Mouse (Mus musculus): ENCODE results near the gene Trim10. TPM values are rescaled to one million over a fixed set of nuclear protein-coding genes. Genes with fewer than 3 reads are reported as not detected.

The Trim10 gene
- total and polyA plus RNA-seq, 2 experiments from 2014 or later: 0.22 TPM; not detected in 1

DNA sequence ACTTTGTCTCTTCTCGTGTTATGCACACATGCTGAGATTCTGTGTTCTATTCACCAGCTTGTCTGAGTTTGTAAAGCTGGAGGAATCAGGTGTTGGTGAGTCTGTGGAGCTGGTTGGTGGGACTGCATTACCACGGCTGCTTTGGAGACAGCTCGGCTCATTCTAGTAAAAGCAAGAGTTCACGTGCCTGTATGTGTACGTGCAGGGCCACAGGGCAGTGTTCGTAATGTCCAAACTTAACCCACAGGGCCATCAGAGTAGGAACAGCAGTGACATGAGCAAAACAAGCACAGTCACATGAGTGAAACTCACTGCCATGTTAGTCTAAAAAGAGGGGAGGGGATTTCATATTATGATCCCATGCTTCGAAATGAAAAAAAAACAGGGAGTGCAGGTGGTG lies 25.7 kb upstream of the Trim10 start:
- 79% methylated on average over 7 of the region's 7 CpGs for WGBS
- Histone ChIP-seq H3K27ac (ENCODE audit: low read depth, low read length) (no peak overlapping the region), H3K4me2 (ENCODE audit: low read depth) (no peak overlapping the region), H3K9me3 (ENCODE audit: low read length) (no peaks in the 10 kb centered on the region), H3K4me1 (ENCODE audit: insufficient read depth) (no peaks in the 10 kb centered on the region), H3K9ac (no peak overlapping the region), H3K27me3 (ENCODE audit: insufficient read depth, low read length) (no peaks in the 10 kb centered on the region), H3K36me3 (ENCODE audit: insufficient read depth) (0 out of 2 replicates have a peak, but pooled peaks cover 6% of the 10 kb centered on the region), H3K4me3 (ENCODE audit: low read depth, low read length) (no peak overlapping the region)
- DNase-seq: no peak
- TF ChIP-seq CTCF (IDR thresholded peaks at IDR 0.05; ENCODE audit: low read depth): no peak
- ATAC-seq: no peak

GRCm38 (mm10) chr17:36844286-36844719 lies 25.1 kb upstream of the Trim10 start:
- H3K4me2 ChIP-seq (ENCODE audit: low read depth): no peak overlapping the region
- H3K4me1 ChIP-seq (ENCODE audit: insufficient read depth): no peaks in the 10 kb centered on the region
- no peaks in the 10 kb centered on the region for H3K27me3 ChIP-seq (ENCODE audit: insufficient read depth, low read length)
- H3K4me3 ChIP-seq (ENCODE audit: low read depth, low read length): no peak overlapping the region
- DNase-seq (no peak), ATAC-seq (no peak)
- 0 out of 2 replicates have a peak, but pooled peaks cover 6% of the 10 kb centered on the region for H3K36me3 ChIP-seq (ENCODE audit: insufficient read depth)
- no peak overlapping the region for H3K9ac ChIP-seq
- H3K27ac ChIP-seq (ENCODE audit: low read depth, low read length): no peak overlapping the region
- no peaks in the 10 kb centered on the region for H3K9me3 ChIP-seq (ENCODE audit: low read length)
- TF ChIP-seq CTCF (IDR thresholded peaks at IDR 0.05; ENCODE audit: low read depth): no peak

GRCm38 (mm10) chr17:36844725-36845124 lies 24.6 kb upstream of the Trim10 start:
- no peaks in the 10 kb centered on the region for H3K9me3 ChIP-seq (ENCODE audit: low read length)
- 64% methylated on average over 1 of the region's 1 CpGs for WGBS
- 0 out of 2 replicates have a peak, but pooled peaks cover 6% of the 10 kb centered on the region for H3K36me3 ChIP-seq (ENCODE audit: insufficient read depth)
- H3K4me3 ChIP-seq (ENCODE audit: low read depth, low read length): no peak overlapping the region
- H3K4me2 ChIP-seq (ENCODE audit: low read depth): no peak overlapping the region
- H3K9ac ChIP-seq: no peak overlapping the region
- no peak for TF ChIP-seq CTCF (IDR thresholded peaks at IDR 0.05; ENCODE audit: low read depth)
- H3K27me3 ChIP-seq (ENCODE audit: insufficient read depth, low read length): no peaks in the 10 kb centered on the region
- DNase-seq (no peak), ATAC-seq (no peak)
- H3K27ac ChIP-seq (ENCODE audit: low read depth, low read length): no peak overlapping the region
- H3K4me1 ChIP-seq (ENCODE audit: insufficient read depth): no peaks in the 10 kb centered on the region

DNA sequence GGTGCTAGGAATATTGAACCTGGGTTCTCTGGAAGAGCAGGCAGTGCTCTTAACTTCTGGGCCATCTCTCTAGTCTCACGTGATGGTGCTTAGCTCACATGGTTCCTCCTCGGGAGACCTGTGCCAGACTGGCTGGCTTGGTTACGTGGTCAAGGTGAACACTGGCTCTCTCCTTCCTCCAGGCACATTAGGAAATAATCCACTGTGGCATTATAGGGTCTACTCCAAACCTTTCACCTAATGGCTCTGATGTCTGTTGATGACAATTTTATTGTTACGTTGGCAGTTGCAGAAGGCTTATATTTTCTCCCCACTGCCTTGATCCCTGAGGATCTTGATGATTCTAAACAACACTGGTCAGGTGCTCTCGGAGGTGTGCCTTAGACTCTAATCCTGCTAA lies 20.5 kb upstream of the Trim10 start:
- Histone ChIP-seq H3K4me1 (ENCODE audit: insufficient read depth) (no peaks in the 10 kb centered on the region), H3K9ac (no peak overlapping the region), H3K4me3 (ENCODE audit: low read depth, low read length) (no peak overlapping the region), H3K27ac (ENCODE audit: low read depth, low read length) (no peak overlapping the region), H3K27me3 (ENCODE audit: insufficient read depth, low read length) (no peaks in the 10 kb centered on the region), H3K36me3 (ENCODE audit: insufficient read depth) (peaks cover 33% of the 10 kb centered on the region), H3K9me3 (ENCODE audit: low read length) (no peaks in the 10 kb centered on the region), H3K4me2 (ENCODE audit: low read depth) (no peak overlapping the region)
- 88% methylated on average over 5 of the region's 5 CpGs for WGBS
- ATAC-seq (no peak), DNase-seq (no peak)
- TF ChIP-seq CTCF (IDR thresholded peaks at IDR 0.05; ENCODE audit: low read depth): no peak

- ATAC-seq: no peak
Measured at GRCm38 (mm10) chr17:36849992-36850391, 19.4 kb upstream of the Trim10 start.

DNA sequence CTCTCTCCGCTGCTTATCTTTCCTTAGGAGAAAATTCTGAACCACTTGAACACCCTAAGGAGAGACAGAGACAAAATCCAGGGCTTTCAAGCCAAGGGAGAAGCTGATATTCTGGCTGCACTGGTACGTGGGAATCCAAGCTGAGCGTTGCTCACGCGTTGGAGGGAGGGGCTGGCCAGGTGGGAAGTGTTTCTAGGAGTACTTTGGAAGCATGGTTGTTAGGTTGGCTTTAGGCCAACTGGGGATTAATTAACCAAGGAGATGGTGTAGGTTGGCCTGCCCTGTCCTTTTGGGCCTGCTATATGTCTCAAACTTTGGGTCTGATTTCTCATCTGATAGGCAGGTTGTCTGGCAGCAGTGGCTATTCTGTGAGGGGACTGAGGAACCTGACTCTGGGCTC lies 18.2 kb upstream of the Trim10 start:
- no peak for ATAC-seq
- 84% methylated on average over 5 of the region's 5 CpGs for WGBS
- H3K9ac ChIP-seq: no peak overlapping the region
- TF ChIP-seq CTCF (IDR thresholded peaks at IDR 0.05; ENCODE audit: low read depth): no peak
- peaks cover 52% of the 10 kb centered on the region for H3K36me3 ChIP-seq (ENCODE audit: insufficient read depth)
- no peak overlapping the region for H3K4me3 ChIP-seq (ENCODE audit: low read depth, low read length)
- H3K4me2 ChIP-seq (ENCODE audit: low read depth): no peak overlapping the region
- DNase-seq: no peak
- no peaks in the 10 kb centered on the region for H3K4me1 ChIP-seq (ENCODE audit: insufficient read depth)
- no peaks in the 10 kb centered on the region for H3K27me3 ChIP-seq (ENCODE audit: insufficient read depth, low read length)
- H3K9me3 ChIP-seq (ENCODE audit: low read length): no peaks in the 10 kb centered on the region
- no peak overlapping the region for H3K27ac ChIP-seq (ENCODE audit: low read depth, low read length)

More at GRCm38 (mm10) chr17:36849992-36850391, 19.4 kb upstream of the Trim10 start:
- H3K4me2 ChIP-seq (ENCODE audit: low read depth): no peak overlapping the region
- no peaks in the 10 kb centered on the region for H3K4me1 ChIP-seq (ENCODE audit: insufficient read depth)
- TF ChIP-seq CTCF (IDR thresholded peaks at IDR 0.05; ENCODE audit: low read depth): no peak
- no peaks in the 10 kb centered on the region for H3K27me3 ChIP-seq (ENCODE audit: insufficient read depth, low read length)
- H3K4me3 ChIP-seq (ENCODE audit: low read depth, low read length): no peak overlapping the region
- DNase-seq: no peak
- WGBS: 86% methylated on average over 2 of the region's 2 CpGs
- no peaks in the 10 kb centered on the region for H3K9me3 ChIP-seq (ENCODE audit: low read length)
- H3K27ac ChIP-seq (ENCODE audit: low read depth, low read length): no peak overlapping the region
- peaks cover 41% of the 10 kb centered on the region for H3K36me3 ChIP-seq (ENCODE audit: insufficient read depth)
- no peak overlapping the region for H3K9ac ChIP-seq

GRCm38 (mm10) chr17:36851627-36852026 lies 17.7 kb upstream of the Trim10 start:
- TF ChIP-seq CTCF (IDR thresholded peaks at IDR 0.05; ENCODE audit: low read depth): no peak
- Histone ChIP-seq H3K4me2 (ENCODE audit: low read depth) (no peak overlapping the region), H3K27me3 (ENCODE audit: insufficient read depth, low read length) (no peaks in the 10 kb centered on the region), H3K27ac (ENCODE audit: low read depth, low read length) (no peak overlapping the region), H3K4me3 (ENCODE audit: low read depth, low read length) (no peak overlapping the region), H3K9ac (no peak overlapping the region), H3K4me1 (ENCODE audit: insufficient read depth) (no peaks in the 10 kb centered on the region), H3K9me3 (ENCODE audit: low read length) (no peaks in the 10 kb centered on the region), H3K36me3 (ENCODE audit: insufficient read depth) (peaks cover 55% of the 10 kb centered on the region)
- ATAC-seq: no peak
- DNase-seq: no peak
- 93% methylated on average over 5 of the region's 5 CpGs for WGBS
